Mouse (Mus musculus) thymus, adult 2 months (tissue): ENCODE results near the gene Hyal3. TPM values are rescaled to one million over a fixed set of nuclear protein-coding genes. Genes with fewer than 3 reads are reported as not detected.
A peak's percentile ranks its signal among the peaks of the same experiment; 100 is the strongest.

Source experiments
- DNase-seq: peaks from one replicate; pipeline ENCODE4 v3.0.0; 2021
- H3K27ac ChIP-seq: fragments of 200-500 bp; 2 replicates; pipeline ENCODE4 v1.5.1; 2012; ENCODE audit warnings: low read length, control low read depth; ENCODE audit not compliant: control insufficient read depth, insufficient read depth
- H3K27me3 ChIP-seq: fragments of 200-500 bp; 2 replicates; pipeline ENCODE4 v1.6.1; 2012; ENCODE audit warnings: mild to moderate bottlenecking, low read length, moderate library complexity, mixed read lengths; ENCODE audit not compliant: control insufficient read depth, insufficient read depth
- H3K36me3 ChIP-seq: fragments of 200-500 bp; 2 replicates; pipeline ENCODE4 v1.6.1; 2012; ENCODE audit warnings: mild to moderate bottlenecking, low read length, moderate library complexity; ENCODE audit not compliant: control insufficient read depth, insufficient read depth
- H3K4me1 ChIP-seq: fragments of 200-500 bp; replicated peaks from 2 replicates; pipeline ENCODE4 v1.6.1; 2012; ENCODE audit warnings: low read length; ENCODE audit not compliant: control insufficient read depth, insufficient read depth
- H3K4me3 ChIP-seq: fragments of 200-500 bp; 2 replicates; pipeline ENCODE4 v1.5.1; 2012; ENCODE audit warnings: mild to moderate bottlenecking, low read length, control low read depth, moderate library complexity; ENCODE audit not compliant: control insufficient read depth, insufficient read depth
- CTCF ChIP-seq: fragments of 200-500 bp; IDR thresholded peaks from 2 replicates; pipeline ENCODE4 v1.5.1; 2012; ENCODE audit warnings: mild to moderate bottlenecking, control low read depth, low read length, moderate library complexity, borderline replicate concordance; ENCODE audit not compliant: control insufficient read depth, poor library complexity, insufficient read depth; ENCODE audit errors: extremely low read depth
- POLR2A ChIP-seq: fragments of 200-500 bp; IDR thresholded peaks from 2 replicates; pipeline ENCODE4 v1.6.1; 2012; ENCODE audit warnings: mild to moderate bottlenecking, low read length, control low read depth, moderate library complexity; ENCODE audit not compliant: control insufficient read depth, poor library complexity, insufficient read depth; ENCODE audit errors: extremely low read depth
- WGBS: fragments of 180-500 bp; shearing (Covaris S2); methylation state at CpG from one replicate; pipeline ENCODE4 v1.1.7; 2018; 5-methylcytosine and 5-hydroxymethylcytosine counted together
- polyA plus RNA-seq: library from polyadenylated mRNA; depleted of rRNA; stranded (reverse); fragments of >200 nt; gene quantifications from 2 replicates; pipeline ENCODE4 v1.2.3, GENCODE M21; 2012

Gene Hyal3
- polyA plus RNA-seq, 1 experiment, result 2.4 TPM

- no peak overlapping the region for H3K4me3 ChIP-seq
- 88% methylated on average over 9 of the region's 9 CpGs for WGBS
- H3K27ac ChIP-seq, result no peak overlapping the region
- H3K4me1 ChIP-seq, result peaks cover 14% of the 10 kb centered on the region
- DNase-seq, result no peak
- no peaks in the 10 kb centered on the region for H3K27me3 ChIP-seq
- H3K36me3 ChIP-seq, result no peaks in the 10 kb centered on the region
- no peak for TF ChIP-seq CTCF
- no peak for TF ChIP-seq POLR2A
These were observed 27.1 kb downstream of the Hyal3 start for GRCm38 (mm10) chr9:107607653-107608245.

- DNase-seq, result no peak
- Histone ChIP-seq H3K4me1 (peaks cover 19% of the 10 kb centered on the region), H3K27me3 (no peaks in the 10 kb centered on the region), H3K4me3 (no peak within 1 kb of the TSS), H3K36me3 (peaks cover 2% of the 10 kb centered on the region), H3K27ac (no peak within 1 kb of the TSS)
- 84% methylated on average over 12 of the region's 12 CpGs for WGBS
- TF ChIP-seq CTCF (no peak), POLR2A (no peak)
These were observed 28.3 kb downstream of the Hyal3 start, which contains the start of gene Sema3b for GRCm38 (mm10) chr9:107608741-107609432. Gene Sema3b, minus strand, starts transcription at chr9:107609229.

GRCm38 (mm10) chr9:107609433-107609830 lies 28.8 kb downstream of the Hyal3 start:
- DNase-seq, result no peak
- Histone ChIP-seq H3K36me3 (peaks cover 8% of the 10 kb centered on the region), H3K4me1 (peaks cover 19% of the 10 kb centered on the region), H3K27ac (no peak overlapping the region), H3K27me3 (no peaks in the 10 kb centered on the region), H3K4me3 (no peak overlapping the region)
- TF ChIP-seq POLR2A, result no peak
- no peak for TF ChIP-seq CTCF
- 91% methylated on average over 4 of the region's 4 CpGs for WGBS

GRCm38 (mm10) chr9:107611456-107612190 lies 31.0 kb downstream of the Hyal3 start:
- peaks cover 19% of the 10 kb centered on the region for H3K4me1 ChIP-seq
- DNase-seq, result no peak
- H3K27ac ChIP-seq, result 0 out of 2 replicates have a peak overlapping the region, but pooled peaks have one; percentile 3
- H3K27me3 ChIP-seq, result no peaks in the 10 kb centered on the region
- peak overlapping the region; percentile 40; the same call in 1 of the 2 replicates for H3K4me3 ChIP-seq
- WGBS, result 39% methylated on average over 6 of the region's 6 CpGs
- TF ChIP-seq POLR2A (no peak), CTCF (no peak)
- peaks cover 29% of the 10 kb centered on the region for H3K36me3 ChIP-seq

- peaks cover 36% of the 10 kb centered on the region for H3K36me3 ChIP-seq
- H3K4me3 ChIP-seq, result peak overlapping the region; percentile 40
- peak; percentile 97 for DNase-seq
- peak; percentile 60; the same call in 1 of the 2 replicates for TF ChIP-seq POLR2A
- TF ChIP-seq CTCF, result peak; percentile 99
- peak overlapping the region; percentile 25; the same call in 1 of the 2 replicates for H3K27ac ChIP-seq
- H3K27me3 ChIP-seq, result no peaks in the 10 kb centered on the region
- 2% methylated on average over 47 of the region's 48 CpGs for WGBS
- peaks cover 19% of the 10 kb centered on the region for H3K4me1 ChIP-seq
These were observed 31.8 kb downstream of the Hyal3 start for GRCm38 (mm10) chr9:107612191-107612944.

- whole genome bisulfite sequencing, result 10% methylated on average over 12 of the region's 12 CpGs
- peaks cover 19% of the 10 kb centered on the region for H3K4me1 ChIP-seq
- TF ChIP-seq CTCF (no peak), POLR2A (no peak)
- DNase-seq, result no peak
- peaks cover 42% of the 10 kb centered on the region for H3K36me3 ChIP-seq
- H3K27ac ChIP-seq, result peak overlapping the region; percentile 25; the same call in 1 of the 2 replicates
- peak overlapping the region; percentile 40 for H3K4me3 ChIP-seq
- H3K27me3 ChIP-seq, result no peaks in the 10 kb centered on the region
These were observed 32.4 kb downstream of the Hyal3 start for GRCm38 (mm10) chr9:107612945-107613569.
